Mouse (Mus musculus): ENCODE measurements around the gene Ntrk2.
"Not testable (repeated sequence)": the region's sequence is repeated elsewhere in the genome, so short reads cannot be mapped to it uniquely, and the experiment has no call there.

Ntrk2 gene

DNA sequence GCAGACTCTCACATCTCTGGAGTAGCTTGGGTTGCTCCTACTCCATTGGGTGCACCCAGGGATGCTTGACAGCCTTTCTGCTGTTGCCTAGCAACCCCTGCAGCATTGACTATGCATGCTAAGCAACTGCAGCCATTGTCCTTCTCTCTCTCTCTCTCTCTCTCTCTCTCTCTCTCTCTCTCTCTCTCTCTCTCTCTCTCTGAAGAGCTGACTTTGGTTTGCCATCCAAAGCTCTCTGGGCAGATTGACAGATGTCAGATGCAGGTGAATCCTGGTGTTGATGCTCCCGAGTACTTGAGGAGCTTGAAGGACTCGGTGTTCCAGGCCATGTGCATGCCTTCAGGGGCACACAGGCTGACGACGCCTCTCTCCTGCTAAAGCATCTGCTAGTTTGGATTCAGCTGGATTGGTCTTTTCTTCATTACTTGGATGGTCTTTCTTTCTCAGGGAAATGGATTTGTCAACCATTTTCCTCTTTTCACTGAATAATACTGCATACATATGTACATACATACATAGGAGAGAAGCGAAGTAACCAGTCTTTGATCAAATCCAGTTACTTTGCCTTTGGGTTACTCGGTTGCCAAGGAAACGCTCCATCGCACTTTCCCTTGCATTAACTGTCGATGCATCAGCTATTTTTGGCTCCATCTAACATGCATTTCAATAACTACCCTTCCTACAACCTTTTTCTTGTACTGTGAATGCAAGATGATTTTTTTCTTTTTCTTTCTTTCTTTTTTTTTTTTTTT lies 234.8 kb downstream of the Ntrk2 start:
- DNase-seq (ENCODE audit: low read depth): no peak

DNA sequence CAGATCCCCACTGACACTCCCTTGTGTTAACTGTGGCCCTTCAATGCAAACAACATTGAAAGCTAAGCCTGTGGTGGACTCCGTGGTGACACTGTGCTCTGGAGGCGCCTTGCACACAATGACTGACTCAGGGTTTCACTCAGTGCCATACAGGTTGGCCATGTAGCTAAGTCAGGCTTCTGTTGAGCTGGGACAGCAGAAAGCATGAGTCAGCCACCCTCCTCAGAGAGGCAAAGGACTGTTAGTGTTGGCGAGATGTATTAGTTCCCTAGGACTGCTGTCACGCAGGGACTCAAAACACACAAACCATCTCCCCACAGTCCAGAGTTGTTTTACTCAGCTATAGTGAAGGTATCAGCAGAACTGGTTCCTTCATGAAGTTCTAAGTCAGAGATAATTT lies 245.8 kb downstream of the Ntrk2 start:
- DNase-seq (ENCODE audit: low read depth): no peak

DNA sequence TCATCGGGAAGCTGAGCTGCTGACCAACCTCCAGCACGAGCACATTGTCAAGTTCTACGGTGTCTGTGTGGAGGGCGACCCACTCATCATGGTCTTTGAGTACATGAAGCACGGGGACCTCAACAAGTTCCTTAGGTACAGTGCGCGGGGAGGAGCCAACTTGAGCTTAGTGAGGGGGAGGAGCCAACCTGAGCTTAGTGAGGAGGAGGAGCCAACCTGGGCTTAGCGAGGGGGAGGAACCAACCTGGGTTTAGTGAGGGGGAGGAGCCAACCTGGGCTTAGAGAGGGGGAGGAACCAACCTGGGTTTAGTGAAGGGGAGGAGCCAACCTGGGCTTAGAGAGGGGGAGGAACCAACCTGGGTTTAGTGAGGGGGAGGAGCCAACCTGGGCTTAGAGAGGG lies 248.0 kb downstream of the Ntrk2 start:
- not testable (repeated sequence) for DNase-seq (ENCODE audit: low read depth)

DNA sequence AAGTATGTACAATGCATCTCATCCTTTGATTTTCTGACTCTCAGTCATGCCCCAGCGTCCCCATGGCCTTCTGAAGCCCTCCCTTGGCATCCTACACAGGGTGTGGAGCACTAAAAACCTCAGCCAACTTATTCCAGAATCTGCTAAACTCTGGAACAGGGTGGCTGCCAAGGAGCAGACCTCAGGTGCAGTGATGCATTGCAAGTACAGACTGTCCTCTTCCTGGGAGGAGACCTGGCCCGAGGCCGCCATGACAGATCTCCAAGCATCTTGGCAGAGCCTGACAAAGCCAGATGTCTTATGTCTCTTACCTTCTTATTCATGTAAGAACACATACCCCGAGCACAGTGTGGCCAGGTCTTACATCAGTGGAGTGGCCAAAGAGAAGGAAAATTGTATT lies 250.5 kb downstream of the Ntrk2 start:
- DNase-seq (ENCODE audit: low read depth): no peak

DNA sequence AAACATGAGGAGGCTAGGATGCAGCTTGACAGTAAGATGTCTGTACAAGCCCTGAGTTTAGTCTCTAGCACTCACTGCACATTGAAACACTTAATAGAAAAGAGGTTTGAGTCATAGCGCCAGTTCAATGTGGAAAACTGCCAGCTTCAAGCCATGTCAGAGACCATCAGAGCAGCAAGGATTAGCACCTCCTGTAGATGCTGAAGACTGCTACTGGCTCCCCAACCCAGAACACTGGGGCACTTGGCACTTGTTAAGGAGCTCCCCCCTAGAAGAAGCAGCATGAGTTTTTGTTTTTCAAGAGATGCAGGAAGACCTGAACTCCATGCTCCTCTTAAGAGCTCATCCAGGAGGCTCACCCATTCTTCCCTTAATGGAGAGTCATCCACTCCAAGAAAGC lies 251.5 kb downstream of the Ntrk2 start:
- no peak for DNase-seq (ENCODE audit: low read depth)

DNA sequence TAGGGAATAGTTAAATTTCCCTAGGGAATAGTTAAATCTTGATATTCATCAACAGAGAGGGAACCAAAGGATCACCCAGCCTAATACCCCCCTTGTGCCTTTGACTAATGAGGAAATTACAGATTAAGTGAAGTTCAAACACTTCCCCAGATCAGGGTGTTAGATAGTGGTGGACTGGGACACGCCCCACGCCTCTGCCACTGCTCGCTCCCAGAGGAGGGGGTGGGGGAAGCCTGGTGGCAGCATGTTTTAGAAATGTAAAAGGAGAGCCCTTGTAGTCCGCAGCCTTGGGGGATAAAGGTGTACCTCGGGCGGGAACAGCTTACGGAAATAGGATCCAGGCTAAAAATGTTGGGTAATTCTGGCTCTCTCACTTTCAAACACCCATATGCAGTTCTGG lies 252.7 kb downstream of the Ntrk2 start:
- no peak for DNase-seq (ENCODE audit: low read depth)

DNA sequence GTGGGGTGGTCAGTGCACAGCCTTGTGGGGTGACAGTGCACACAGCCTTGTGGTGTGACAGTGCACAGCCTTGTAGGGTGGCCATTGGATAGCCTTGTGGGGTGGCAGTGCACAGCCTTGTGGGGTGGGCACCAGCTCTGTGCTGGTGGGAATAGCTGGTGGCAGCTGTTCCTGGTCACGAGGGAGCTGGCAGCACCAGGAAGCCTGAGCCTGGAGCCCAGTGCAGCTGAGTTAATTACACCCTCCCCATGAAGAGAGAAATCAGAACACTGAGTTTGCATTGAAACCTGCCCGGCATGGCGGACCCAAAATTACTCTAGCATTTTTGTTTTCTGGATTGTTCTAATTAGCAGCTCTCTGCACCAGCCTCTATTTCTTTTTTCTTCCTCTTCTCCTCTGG lies 259.3 kb downstream of the Ntrk2 start:
- DNase-seq (ENCODE audit: low read depth): no peak

DNA sequence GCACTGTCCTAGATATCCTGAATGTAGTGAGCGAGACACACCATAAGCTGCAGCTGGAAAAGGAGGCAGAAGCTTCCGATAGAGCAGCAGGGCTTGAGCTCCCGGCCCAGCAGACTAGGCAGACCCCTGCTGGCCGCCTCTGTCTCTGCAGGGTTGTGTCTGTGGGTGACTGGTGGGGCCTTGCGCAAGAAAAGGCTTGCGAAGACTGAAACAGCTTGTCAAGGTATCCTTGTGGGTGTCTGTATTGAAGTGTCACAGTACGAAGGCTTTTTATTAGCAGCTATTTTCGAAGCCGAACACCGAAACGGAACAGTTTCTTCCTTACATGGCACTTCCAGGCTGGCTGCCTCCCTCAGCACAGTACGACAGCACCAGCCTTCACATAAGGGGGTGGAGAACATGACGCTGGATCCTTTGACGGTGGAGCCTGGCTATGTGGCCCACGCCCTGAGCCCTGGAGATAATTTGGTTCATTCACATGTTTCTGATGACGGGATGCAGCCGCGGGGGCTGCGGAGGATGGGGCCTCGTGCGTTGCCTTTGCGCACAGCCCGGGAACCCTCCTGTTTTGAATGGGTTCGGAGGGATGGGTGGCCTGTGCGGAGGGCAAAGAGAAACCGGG lies 267.4 kb downstream of the Ntrk2 start:
- peak; percentile 58 for DNase-seq (ENCODE audit: low read depth)

- DNase-seq (ENCODE audit: low read depth): no peak
Observed at GRCm38 (mm10) chr13:59076489-59076888, 270.1 kb downstream of the Ntrk2 start.

DNA sequence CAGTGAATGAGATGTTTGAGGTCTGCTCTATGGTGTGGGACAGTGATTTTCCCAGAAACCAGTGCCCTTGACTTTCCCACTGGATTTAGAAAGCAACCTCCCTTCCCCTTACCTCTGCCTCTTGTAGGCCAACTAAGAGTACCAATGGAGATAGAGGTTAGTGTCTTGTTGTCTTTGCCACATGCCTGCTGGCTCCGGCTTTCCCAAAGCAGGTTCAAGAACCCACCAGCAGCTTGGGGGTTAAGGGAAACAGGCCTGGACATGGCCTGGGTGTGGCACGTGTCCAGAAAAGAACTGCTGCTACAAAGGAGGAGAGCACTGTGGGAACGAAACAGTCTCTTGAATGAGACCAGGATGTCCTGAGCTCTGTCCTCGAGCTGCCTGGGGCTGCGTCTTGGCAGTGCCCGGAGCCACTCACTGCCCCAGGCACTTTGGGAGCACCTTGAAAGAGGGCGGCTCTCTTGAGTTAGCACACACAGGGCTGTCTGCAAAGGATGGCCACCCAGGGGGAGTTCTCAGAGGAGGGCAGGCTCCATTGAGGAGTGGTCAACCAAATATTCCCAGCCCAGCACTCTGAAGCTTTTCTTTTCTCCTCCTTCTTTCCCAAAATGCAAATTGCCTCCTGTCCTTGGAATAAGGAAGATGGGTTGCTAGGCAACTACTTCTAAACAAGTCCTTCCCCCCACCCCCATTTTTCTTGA lies 273.5 kb downstream of the Ntrk2 start:
- no peak for DNase-seq (ENCODE audit: low read depth)

DNA sequence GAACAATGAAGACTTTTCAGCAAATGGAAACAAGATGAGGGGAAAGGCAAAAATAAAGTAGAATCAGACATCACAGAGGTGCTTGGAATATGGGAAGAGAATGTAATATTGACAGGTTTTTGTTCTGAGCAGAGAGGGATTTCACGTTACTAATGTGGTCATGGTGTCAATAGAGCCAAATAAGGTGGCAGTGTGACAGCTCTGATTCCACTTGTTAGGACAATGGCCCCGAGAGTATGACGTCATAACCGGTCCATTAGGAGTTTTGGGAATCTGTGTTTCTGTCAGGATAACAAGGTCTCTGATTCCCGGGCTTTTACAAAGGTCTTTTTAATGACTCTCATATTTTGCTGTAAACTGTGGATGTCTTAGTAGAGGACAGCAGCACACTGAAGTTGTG lies 274.1 kb downstream of the Ntrk2 start:
- DNase-seq (ENCODE audit: low read depth): no peak

DNA sequence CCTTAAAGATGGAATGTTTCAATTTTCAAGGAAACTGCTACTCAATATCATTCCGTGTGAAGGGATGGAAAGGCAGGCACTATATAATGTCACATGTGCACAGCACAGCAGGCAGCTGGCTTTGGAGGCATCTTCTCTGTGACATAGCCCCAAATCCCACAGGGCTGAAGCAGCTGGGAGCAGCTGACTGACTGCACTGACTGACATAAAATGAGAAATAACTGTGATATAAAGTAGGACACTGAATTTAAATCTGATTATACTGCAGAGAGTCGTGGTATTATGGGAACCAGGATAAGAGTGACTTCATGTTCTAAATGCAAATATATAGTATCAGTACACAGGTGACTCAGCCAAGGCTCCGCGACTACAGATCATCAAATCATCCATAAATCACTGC lies 282.6 kb downstream of the Ntrk2 start:
- no peak for DNase-seq (ENCODE audit: low read depth)

DNA sequence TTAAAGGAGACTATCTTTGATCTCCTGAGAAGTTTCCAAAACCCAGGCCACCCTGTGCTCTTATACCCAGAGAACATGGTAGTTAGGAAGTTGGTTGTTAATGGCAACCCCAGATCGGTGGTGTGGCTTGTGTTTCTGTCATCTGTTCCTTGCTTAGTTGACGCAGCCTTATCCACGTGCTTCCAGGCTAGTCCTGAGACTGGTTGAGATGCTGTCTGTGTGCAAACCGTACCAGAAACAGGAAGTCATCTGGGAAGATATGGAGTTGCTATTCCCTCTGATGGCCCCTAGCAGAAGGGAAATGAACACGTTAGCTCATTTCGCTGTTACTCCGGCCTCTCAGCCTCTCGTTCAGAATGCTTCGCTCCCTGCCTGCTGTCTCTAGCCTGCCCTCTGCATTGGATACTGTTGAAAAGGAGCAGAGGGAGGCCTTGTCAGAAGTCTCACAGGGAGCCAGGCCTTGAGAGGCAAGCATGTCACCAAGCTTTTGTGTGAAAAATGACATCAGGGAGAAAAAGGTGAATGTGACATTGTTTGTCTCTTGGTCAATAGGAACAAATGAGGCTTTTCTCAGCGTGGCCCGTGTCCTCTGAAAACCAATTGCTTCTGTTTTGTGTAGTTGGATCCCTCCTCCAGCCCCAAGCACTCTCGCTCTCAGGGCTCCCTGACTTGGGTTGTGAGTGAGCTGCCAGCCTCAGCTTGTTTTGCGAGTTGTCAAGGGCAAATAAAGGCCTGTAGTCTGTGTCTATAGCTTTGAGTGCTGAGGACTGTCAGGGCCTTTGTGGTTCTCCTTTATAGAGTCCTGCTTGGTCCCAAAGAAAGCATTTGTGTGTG lies 285.0 kb downstream of the Ntrk2 start:
- DNase-seq (ENCODE audit: low read depth): no peak

- DNase-seq (ENCODE audit: low read depth): no peak
Observed at GRCm38 (mm10) chr13:59092045-59092857, 285.9 kb downstream of the Ntrk2 start.

GRCm38 (mm10) chr13:59092858-59093154 lies 286.4 kb downstream of the Ntrk2 start:
- no peak for DNase-seq (ENCODE audit: low read depth)

GRCm38 (mm10) chr13:59094722-59095121 lies 288.4 kb downstream of the Ntrk2 start:
- DNase-seq (ENCODE audit: low read depth): no peak

DNA sequence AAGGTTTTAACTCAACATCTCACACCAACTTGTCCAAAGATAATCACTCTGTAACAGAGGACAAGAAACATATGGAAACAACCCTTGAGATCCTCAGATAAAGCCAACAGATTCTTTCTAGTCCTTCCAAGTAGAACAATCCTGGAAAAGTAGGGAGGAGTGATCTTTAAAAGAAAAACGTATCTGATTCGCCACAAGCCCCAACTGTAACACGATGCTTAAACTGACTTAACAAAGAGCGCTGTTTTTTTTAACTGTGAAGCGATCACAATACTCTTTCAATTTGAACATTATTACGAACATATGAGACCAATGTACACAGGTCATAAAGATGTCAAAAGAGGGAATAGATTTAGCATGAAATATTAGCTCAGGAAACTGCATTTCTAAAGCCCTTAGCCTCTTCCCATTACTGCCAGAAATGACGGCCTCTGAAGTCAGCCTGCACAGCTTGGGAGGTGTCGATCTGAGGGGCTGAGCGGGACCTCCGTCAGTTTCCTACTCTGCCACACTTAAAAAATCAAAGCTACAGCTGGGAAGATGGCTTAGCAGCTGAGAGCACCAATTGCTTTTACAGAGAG lies 289.5 kb downstream of the Ntrk2 start:
- no peak for DNase-seq (ENCODE audit: low read depth)

DNA sequence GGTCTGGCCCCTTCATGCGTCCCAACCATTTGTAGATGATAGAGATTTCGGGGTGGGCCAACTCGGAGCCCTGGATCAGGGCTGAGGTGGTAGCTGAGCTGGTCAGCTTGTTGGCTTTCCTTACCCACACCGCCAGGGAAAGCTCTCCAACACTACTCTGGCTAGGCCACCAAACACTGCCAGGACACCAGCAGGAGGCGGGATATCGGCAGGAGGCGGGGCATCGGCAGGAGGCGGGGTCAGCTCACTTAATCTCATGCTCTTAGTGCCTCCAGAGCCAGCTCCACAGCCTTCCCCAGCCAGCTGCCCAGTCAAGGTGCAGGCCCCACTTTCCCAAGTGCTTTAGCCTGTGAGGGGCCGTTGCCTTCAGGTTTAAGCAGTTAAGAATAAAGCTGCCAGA lies 293.7 kb downstream of the Ntrk2 start:
- no peak for DNase-seq (ENCODE audit: low read depth)

DNA sequence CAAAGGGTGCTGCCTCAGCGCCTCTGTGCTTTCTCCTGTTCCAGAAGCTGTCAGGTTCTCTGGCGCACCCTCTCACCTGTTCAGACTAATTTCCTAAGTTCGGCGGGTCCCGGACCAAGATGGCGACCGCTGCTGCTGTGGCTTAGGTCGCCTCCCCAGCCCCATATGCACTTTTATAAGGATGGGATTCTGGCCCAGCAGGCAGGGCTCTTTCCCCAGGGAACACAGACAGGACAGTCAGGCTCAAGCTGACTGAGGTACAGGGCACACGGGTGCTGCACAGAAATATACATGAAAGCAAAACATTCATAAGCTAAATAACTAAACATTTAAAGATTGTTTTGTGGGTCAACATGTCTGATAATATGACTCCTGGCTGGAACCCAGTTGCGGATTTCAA lies 301.4 kb downstream of the Ntrk2 start:
- DNase-seq (ENCODE audit: low read depth): not testable (repeated sequence)

DNA sequence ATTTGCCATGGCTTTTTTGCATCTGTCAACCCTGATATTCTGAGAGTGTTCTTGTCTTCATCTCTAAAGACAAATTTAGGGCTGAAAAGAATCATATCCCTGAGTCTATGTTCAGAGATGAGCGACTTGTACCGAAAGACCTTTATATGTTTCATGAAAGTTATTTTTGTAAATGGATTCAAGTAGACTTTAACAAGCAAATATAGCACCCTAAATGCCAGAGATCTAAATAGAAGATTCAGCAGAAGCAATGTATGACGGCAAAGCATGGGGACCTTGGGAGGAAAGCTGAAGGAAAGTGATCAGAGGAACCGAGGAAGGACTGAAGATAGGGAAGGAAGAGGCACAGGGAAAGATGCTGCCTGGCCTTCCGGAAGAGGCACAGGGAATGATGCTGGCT lies 303.7 kb downstream of the Ntrk2 start:
- no peak for DNase-seq (ENCODE audit: low read depth)

- DNase-seq (ENCODE audit: low read depth): no peak
Observed at GRCm38 (mm10) chr13:59114684-59115083, 308.3 kb downstream of the Ntrk2 start.

Data from naive thymus-derived CD4-positive, alpha-beta T cell, adult 2 months (primary cell).